ENCODE assay signal across 8 mouse cellular contexts in the genomic region with DNA sequence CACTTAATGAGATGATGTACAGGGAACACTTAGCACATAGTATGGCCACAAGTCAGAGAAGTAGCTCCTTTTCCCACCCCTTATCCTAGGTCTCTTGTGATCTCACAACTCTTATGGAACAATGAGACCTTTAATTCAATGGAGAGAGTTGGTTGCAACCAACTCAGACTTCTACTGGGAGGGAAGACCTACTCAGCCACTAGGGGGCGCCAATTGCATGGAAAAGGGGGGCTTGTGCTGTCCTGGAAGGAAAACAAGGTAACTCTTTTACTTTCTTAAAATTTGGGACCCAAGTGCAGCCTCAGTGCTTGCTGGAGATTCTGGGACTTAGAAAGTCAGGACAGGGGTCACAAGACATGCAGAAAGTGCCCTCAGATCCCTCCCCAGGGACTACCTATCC.
DNase-seq lines count a peak whose midpoint lies in the region; ATAC-seq and TF ChIP-seq lines count a peak whose summit lies in the region.

No protein-coding gene starts in this region.

- ATAC-seq in heart, embryonic 11.5 days (replicated peaks; ENCODE audit: insufficient number of reproducible peaks, low FRiP score, low TSS enrichment) = no peak

- no peak overlapping the region for H3K4me3 ChIP-seq in heart, embryonic 11.5 days (ENCODE audit: low read depth, low read length)
- no peak overlapping the region for H3K4me3 ChIP-seq in cortical plate, adult 2 months (ENCODE audit: insufficient read depth, low read length)

- intact Hi-C loops in heart, postnatal 36 days (cut with DNase I) = loop anchor here (1.0 to 10.0 kb wide), 6 partner anchors 146 to 766 kb away; no protein-coding TSS in a partner anchor

- H3K9ac ChIP-seq in heart, embryonic 11.5 days (ENCODE audit: low read depth, low read length) = no peak overlapping the region

- no peak overlapping the region for H3K27ac ChIP-seq in heart, embryonic 11.5 days (ENCODE audit: low read depth, low read length)
- no peak overlapping the region for H3K27ac ChIP-seq in cortical plate, adult 2 months (ENCODE audit: insufficient read depth, low read length)

- WGBS in heart, embryonic 11.5 days (ENCODE audit: insufficient replicate concordance) = 0% methylated on average over 1 of the region's 1 CpGs

- no peaks in the 10 kb centered on the region for H3K9me3 ChIP-seq in heart, embryonic 11.5 days (replicated peaks; ENCODE audit: control insufficient read depth, low read length)

- no peak overlapping the region for H3K4me2 ChIP-seq in heart, embryonic 11.5 days

- DNase-seq in heart, adult 11 months = peak; percentile 88
- peak; percentile 66 to 91 for DNase-seq in adrenal gland, adult (ENCODE audit: inconsistent age in 2 of 2, low spot score in 1 of 2)
- DNase-seq in heart, postnatal 36 days = peak; percentile 76 to 84
- DNase-seq in left cerebral cortex, adult 8-10 months (ENCODE audit: low spot score in 2 of 2) = peak; percentile 9 to 18
- DNase-seq in ovary, adult 18-20 months (ENCODE audit: low spot score) = peak; percentile 23
- peak; percentile 44 for DNase-seq in testis, postnatal 14 days (ENCODE audit: low spot score)

- H3K27me3 ChIP-seq in heart, embryonic 11.5 days (ENCODE audit: control insufficient read depth, insufficient read depth, low read length) = no peaks in the 10 kb centered on the region

- TF ChIP-seq POLR2A in cortical plate, adult 2 months (IDR thresholded peaks at IDR 0.05; ENCODE audit: extremely low read depth, insufficient read depth, low read length) = no peak

- no peaks in the 10 kb centered on the region for H3K4me1 ChIP-seq in heart, embryonic 11.5 days (ENCODE audit: control insufficient read depth, insufficient read depth, low read length)
- no peaks in the 10 kb centered on the region for H3K4me1 ChIP-seq in cortical plate, adult 2 months (ENCODE audit: control insufficient read depth, insufficient read depth, low read length)

- TF ChIP-seq CTCF in cortical plate, adult 2 months (IDR thresholded peaks at IDR 0.05; ENCODE audit: extremely low read depth, insufficient read depth, low read length) = peak; percentile 84

- no peaks in the 10 kb centered on the region for H3K36me3 ChIP-seq in heart, embryonic 11.5 days (ENCODE audit: control insufficient read depth, insufficient read depth, low read length)

Comparison
In these comparisons a context has a peak if more than half of its experiments do, and no peak if none do; other contexts are left out.
1. DNase-seq: peak in every context shown above with its lines; median percentile 88 in heart, adult 11 months; 80 in heart, postnatal 36 days; 78 in adrenal gland, adult; 44 in testis, postnatal 14 days; 23 in ovary, adult 18-20 months; 14 in left cerebral cortex, adult 8-10 months.